Mouse (Mus musculus): ENCODE results near the gene Zfp963. TPM values are rescaled to one million over a fixed set of nuclear protein-coding genes. Genes with fewer than 3 reads are reported as not detected.

The Zfp963 gene
- polyA plus RNA-seq, 1 experiment: 3.3 TPM

DNA sequence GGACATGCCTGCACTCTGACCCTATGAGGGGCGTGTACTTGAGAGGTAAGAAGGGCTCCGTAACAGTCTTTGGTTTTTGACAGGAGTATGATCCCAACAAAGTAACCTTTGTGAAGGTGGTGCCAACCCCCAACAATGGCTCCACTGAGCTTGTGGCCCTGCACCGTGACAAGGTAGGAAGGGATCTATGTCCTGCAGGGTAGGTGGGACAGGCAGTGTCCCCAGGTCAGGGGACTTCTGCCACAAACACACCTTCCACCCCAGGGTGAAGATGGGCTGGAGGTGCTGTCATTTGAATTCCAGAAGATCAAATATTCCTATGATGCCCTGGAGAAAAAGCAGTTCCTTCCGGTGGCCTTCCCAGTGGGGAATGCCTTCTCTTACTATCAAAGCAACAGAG, 43.9 kb upstream of the Zfp963 start:
- DNase-seq: no peak

DNA sequence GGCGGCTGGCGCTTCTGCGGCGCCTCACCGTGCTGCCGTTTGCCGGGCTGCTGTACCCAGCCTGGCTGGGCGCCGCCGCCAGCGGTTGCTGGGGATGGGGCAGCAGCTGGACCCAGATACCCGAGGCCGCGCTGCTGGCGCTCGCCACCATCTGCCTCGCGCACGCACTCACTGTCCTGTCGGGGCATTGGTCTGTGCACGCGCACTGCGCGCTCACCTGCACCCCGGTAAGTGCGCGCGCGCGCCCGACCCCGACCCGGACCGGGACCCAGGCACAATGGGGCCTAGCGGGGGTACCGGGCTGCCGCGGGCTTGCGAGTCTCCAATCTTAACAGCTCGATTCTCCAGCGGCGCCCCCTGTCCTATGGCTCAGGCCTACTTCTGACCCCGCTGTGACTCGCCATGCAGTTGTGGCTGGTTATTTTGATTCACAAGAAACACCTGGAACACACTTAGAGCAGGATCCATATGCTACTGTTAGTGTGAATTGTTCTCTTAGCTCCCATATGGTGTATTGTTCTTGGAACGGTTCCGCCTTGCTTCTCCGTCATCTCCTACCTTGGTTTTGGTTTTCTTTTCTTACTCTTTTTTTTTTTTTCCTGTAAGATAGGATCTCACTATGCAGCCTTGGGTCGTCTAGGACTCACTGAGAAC, 41.8 kb upstream of the Zfp963 start:
- WGBS: under 1% methylated on average over 48 of the region's 48 CpGs
- Histone ChIP-seq H3K4me1 (replicated peaks; ENCODE audit: control insufficient read depth, insufficient read depth, low read length) (peaks cover 11% of the 10 kb centered on the region), H3K4me3 (ENCODE audit: control insufficient read depth, insufficient read depth, low read length) (peak overlapping the region; percentile 91), H3K27ac (ENCODE audit: control insufficient read depth, insufficient read depth, low read length) (no peak overlapping the region), H3K27me3 (ENCODE audit: control insufficient read depth, insufficient read depth, low read length) (no peaks in the 10 kb centered on the region), H3K36me3 (ENCODE audit: control insufficient read depth, insufficient read depth, low read length) (peaks cover 7% of the 10 kb centered on the region; the same call in 1 of the 2 replicates)
- DNase-seq: peak; percentile 52
- TF ChIP-seq POLR2A (IDR thresholded peaks at IDR 0.05; ENCODE audit: control insufficient read depth, extremely low read depth, insufficient read depth, low read length, poor library complexity) (no peak), CTCF (IDR thresholded peaks at IDR 0.05; ENCODE audit: borderline replicate concordance, control insufficient read depth, extremely low read depth, insufficient read depth, low read length, poor library complexity) (no peak)

More for the DNA sequence above, 43.9 kb upstream of the Zfp963 start:
- Histone ChIP-seq H3K36me3 (ENCODE audit: control insufficient read depth, insufficient read depth, low read length) (peaks cover 28% of the 10 kb centered on the region), H3K4me3 (ENCODE audit: control insufficient read depth, insufficient read depth, low read length) (no peak overlapping the region), H3K4me1 (replicated peaks; ENCODE audit: control insufficient read depth, insufficient read depth, low read length) (peaks cover 11% of the 10 kb centered on the region), H3K27ac (ENCODE audit: control insufficient read depth, insufficient read depth, low read length) (no peak overlapping the region), H3K27me3 (ENCODE audit: control insufficient read depth, insufficient read depth, low read length) (no peaks in the 10 kb centered on the region)
- WGBS: 98% methylated on average over 4 of the region's 4 CpGs
- TF ChIP-seq CTCF (IDR thresholded peaks at IDR 0.05; ENCODE audit: borderline replicate concordance, control insufficient read depth, extremely low read depth, insufficient read depth, low read length, poor library complexity) (no peak), POLR2A (IDR thresholded peaks at IDR 0.05; ENCODE audit: control insufficient read depth, extremely low read depth, insufficient read depth, low read length, poor library complexity) (no peak)

DNA sequence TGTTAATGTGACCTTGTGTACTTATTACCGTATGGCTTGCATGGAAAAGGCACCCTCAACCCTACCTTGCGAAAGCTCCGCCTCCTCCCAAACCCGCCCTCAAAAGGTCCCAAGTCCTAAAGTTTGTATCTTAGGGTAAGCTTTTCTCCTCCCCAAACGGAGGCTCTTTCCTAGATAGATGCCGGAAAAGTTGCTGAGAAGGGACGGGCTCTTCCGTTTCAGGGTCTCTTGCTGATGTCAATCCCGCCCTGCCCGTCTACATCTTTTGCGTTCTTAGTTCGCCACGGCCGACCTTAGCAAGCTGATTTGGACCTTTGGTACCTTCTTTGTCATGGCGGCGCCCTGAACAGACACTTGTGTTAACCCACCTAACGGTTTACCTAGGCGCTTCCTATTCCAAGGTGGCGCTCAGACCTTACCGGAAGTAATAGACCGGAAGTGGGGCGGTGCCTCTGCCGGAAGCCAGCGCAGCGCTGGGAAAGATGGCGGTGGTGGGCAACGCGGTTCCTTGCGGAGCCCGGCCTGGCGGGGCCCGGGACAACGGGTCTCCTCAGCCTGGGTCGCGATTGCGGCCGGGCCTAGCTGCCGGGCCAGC, 41.1 kb upstream of the Zfp963 start, which contains the start of the genes Atp13a1 and Zfp866:
TSS of gene Atp13a1 (plus strand) at position 391 of the 595 bp plus-strand sequence.
TSS of gene Zfp866 (minus strand) at position 406 of the 595 bp plus-strand sequence.
- H3K27me3 ChIP-seq (ENCODE audit: control insufficient read depth, insufficient read depth, low read length): no peaks in the 10 kb centered on the region
- H3K4me3 ChIP-seq (ENCODE audit: control insufficient read depth, insufficient read depth, low read length): peak within 1 kb of the TSS; percentile 91
- H3K4me1 ChIP-seq (replicated peaks; ENCODE audit: control insufficient read depth, insufficient read depth, low read length): peaks cover 11% of the 10 kb centered on the region
- DNase-seq: peak; percentile 91
- H3K27ac ChIP-seq (ENCODE audit: control insufficient read depth, insufficient read depth, low read length): peak within 1 kb of the TSS; percentile 89
- H3K36me3 ChIP-seq (ENCODE audit: control insufficient read depth, insufficient read depth, low read length): peaks cover 3% of the 10 kb centered on the region; the same call in 1 of the 2 replicates
- WGBS: under 1% methylated on average over 38 of the region's 38 CpGs
- TF ChIP-seq CTCF (IDR thresholded peaks at IDR 0.05; ENCODE audit: borderline replicate concordance, control insufficient read depth, extremely low read depth, insufficient read depth, low read length, poor library complexity): 0 out of 2 replicates have a peak, but pooled peaks have one; percentile 10
- TF ChIP-seq POLR2A (IDR thresholded peaks at IDR 0.05; ENCODE audit: control insufficient read depth, extremely low read depth, insufficient read depth, low read length, poor library complexity): peak; percentile 90

DNA sequence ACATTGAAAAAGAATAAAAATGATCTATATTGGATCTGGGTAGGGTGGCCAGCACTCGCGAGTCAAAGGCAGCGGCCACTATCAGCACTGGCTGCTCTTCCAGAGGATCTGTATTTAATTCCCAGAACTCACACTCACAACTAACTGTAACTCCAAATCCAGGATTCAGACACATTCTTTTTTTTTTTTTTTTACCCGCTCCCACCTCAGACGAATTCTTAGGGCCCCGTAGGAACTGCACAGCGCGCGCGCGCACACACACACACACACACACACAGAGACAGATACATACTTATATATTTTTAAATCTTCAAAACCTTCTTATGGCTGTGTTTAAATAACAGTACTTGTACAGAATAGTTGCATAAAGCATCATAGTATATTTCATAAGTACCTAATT, 40.6 kb upstream of the Zfp963 start:
- no peak for DNase-seq
- TF ChIP-seq POLR2A (IDR thresholded peaks at IDR 0.05; ENCODE audit: control insufficient read depth, extremely low read depth, insufficient read depth, low read length, poor library complexity) (no peak), CTCF (IDR thresholded peaks at IDR 0.05; ENCODE audit: borderline replicate concordance, control insufficient read depth, extremely low read depth, insufficient read depth, low read length, poor library complexity) (no peak)
- Histone ChIP-seq H3K4me1 (replicated peaks; ENCODE audit: control insufficient read depth, insufficient read depth, low read length) (peaks cover 11% of the 10 kb centered on the region), H3K36me3 (ENCODE audit: control insufficient read depth, insufficient read depth, low read length) (peaks cover 3% of the 10 kb centered on the region; the same call in 1 of the 2 replicates), H3K27ac (ENCODE audit: control insufficient read depth, insufficient read depth, low read length) (peak overlapping the region; percentile 89), H3K27me3 (ENCODE audit: control insufficient read depth, insufficient read depth, low read length) (no peaks in the 10 kb centered on the region), H3K4me3 (ENCODE audit: control insufficient read depth, insufficient read depth, low read length) (peak overlapping the region; percentile 91)
- WGBS: 39% methylated on average over 11 of the region's 11 CpGs

DNA sequence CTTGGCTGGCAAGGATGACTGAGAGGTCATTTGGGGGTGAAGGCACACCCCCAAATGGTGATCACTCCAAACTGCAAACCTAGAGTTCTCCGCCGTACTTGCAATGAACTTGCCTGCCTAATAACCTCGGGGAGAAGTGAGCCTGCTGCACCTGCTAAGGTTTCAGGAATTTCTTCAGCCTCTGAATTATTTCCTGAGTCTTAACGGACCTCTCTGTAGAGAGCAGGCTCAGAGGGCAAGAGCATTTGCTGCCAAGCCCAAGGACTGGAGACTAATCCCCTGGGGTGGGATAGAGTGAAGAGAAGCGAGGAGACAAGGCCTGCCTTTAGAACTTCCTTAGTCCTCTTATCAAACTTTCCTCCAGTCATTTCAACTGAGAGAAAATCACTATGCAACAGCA, 40.0 kb upstream of the Zfp963 start:
- Histone ChIP-seq H3K27ac (ENCODE audit: control insufficient read depth, insufficient read depth, low read length) (no peak overlapping the region), H3K4me3 (ENCODE audit: control insufficient read depth, insufficient read depth, low read length) (no peak overlapping the region), H3K4me1 (replicated peaks; ENCODE audit: control insufficient read depth, insufficient read depth, low read length) (peaks cover 11% of the 10 kb centered on the region), H3K36me3 (ENCODE audit: control insufficient read depth, insufficient read depth, low read length) (no peaks in the 10 kb centered on the region; the same call in 1 of the 2 replicates), H3K27me3 (ENCODE audit: control insufficient read depth, insufficient read depth, low read length) (no peaks in the 10 kb centered on the region)
- TF ChIP-seq POLR2A (IDR thresholded peaks at IDR 0.05; ENCODE audit: control insufficient read depth, extremely low read depth, insufficient read depth, low read length, poor library complexity) (no peak), CTCF (IDR thresholded peaks at IDR 0.05; ENCODE audit: borderline replicate concordance, control insufficient read depth, extremely low read depth, insufficient read depth, low read length, poor library complexity) (no peak)
- WGBS: 71% methylated on average over 5 of the region's 5 CpGs
- DNase-seq: no peak

DNA sequence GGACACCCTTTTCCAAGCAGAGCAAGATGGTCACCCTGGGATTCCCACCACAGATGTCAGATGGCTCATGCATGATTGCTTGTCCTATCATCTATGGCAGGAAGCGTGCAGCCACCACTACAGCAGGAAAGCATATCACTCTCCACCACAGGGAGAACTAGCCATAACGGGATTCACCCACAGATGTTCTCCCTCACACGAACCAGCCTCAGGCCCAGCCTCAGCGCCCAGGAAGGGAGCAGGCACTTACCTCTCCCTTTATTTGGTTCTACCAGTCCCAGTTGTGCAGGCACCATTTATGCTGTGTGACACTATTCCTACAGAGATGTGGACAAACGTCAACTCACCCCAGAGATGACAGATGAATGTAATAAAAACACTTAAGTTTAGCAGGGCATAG, 39.3 kb upstream of the Zfp963 start:
- Histone ChIP-seq H3K4me1 (replicated peaks; ENCODE audit: control insufficient read depth, insufficient read depth, low read length) (peaks cover 11% of the 10 kb centered on the region), H3K36me3 (ENCODE audit: control insufficient read depth, insufficient read depth, low read length) (no peaks in the 10 kb centered on the region; the same call in 1 of the 2 replicates), H3K27me3 (ENCODE audit: control insufficient read depth, insufficient read depth, low read length) (no peaks in the 10 kb centered on the region), H3K27ac (ENCODE audit: control insufficient read depth, insufficient read depth, low read length) (no peak overlapping the region), H3K4me3 (ENCODE audit: control insufficient read depth, insufficient read depth, low read length) (no peak overlapping the region)
- TF ChIP-seq CTCF (IDR thresholded peaks at IDR 0.05; ENCODE audit: borderline replicate concordance, control insufficient read depth, extremely low read depth, insufficient read depth, low read length, poor library complexity) (no peak), POLR2A (IDR thresholded peaks at IDR 0.05; ENCODE audit: control insufficient read depth, extremely low read depth, insufficient read depth, low read length, poor library complexity) (no peak)
- WGBS: 87% methylated on average over 5 of the region's 5 CpGs
- DNase-seq: no peak
